Mouse (Mus musculus): ENCODE measurements around the gene Mlh3. TPM values are rescaled to one million over a fixed set of nuclear protein-coding genes. Genes with fewer than 3 reads are reported as not detected.

Mlh3 gene
- polyA plus RNA-seq, 1 experiment: not detected

GRCm38 (mm10) chr12:85257008-85257639 is 13.3 kb downstream of the Mlh3 start:
- 87% methylated on average over 7 of the region's 7 CpGs for WGBS
- no peak for TF ChIP-seq POLR2A (IDR thresholded peaks at IDR 0.05; ENCODE audit: insufficient read depth, low read depth, low read length)
- no peak for TF ChIP-seq CTCF (IDR thresholded peaks at IDR 0.05; ENCODE audit: insufficient read depth, low read depth, low read length)
- H3K27ac ChIP-seq (ENCODE audit: insufficient read depth, low read depth, low read length): no peak overlapping the region

DNA sequence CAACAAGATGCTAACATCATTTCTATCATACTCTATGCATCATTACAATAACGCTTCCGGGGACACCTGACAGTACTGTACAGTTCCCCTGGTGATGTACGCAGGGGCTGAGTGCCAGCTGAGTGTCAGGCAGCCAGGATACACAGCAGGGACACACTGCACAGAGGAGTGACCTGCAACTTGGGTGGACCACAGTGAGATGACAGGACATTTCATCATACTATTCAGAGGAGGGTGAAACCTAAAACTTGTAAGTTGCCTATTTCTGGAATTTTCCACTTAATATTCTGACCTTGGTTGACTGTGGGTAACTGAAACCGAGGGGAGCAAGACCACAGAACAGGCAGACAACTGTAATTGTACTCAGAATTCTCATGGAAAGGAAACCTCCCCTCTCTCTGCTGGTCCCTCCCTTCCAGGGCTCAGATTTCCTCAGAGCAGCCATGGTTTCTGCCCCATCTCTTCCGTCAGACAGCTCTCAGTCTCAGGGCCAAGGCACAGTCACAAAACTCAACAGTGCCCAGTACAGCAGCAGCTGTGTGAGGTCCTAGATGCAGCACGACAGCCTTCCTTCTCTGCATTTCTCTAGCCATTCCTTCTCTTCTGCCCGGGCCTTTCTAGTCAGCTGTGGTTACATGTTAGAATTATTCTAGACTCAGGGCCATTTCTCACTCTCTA is 14.2 kb downstream of the Mlh3 start:
- Histone ChIP-seq H3K4me3 (ENCODE audit: insufficient read depth, low read depth, low read length) (no peak overlapping the region), H3K4me1 (ENCODE audit: control insufficient read depth, insufficient read depth, low read length) (no peaks in the 10 kb centered on the region), H3K27ac (ENCODE audit: insufficient read depth, low read depth, low read length) (no peak overlapping the region)
- TF ChIP-seq CTCF (IDR thresholded peaks at IDR 0.05; ENCODE audit: insufficient read depth, low read depth, low read length) (no peak), POLR2A (IDR thresholded peaks at IDR 0.05; ENCODE audit: insufficient read depth, low read depth, low read length) (no peak)
- WGBS: 81% methylated on average over 7 of the region's 7 CpGs

More at GRCm38 (mm10) chr12:85257008-85257639, 13.3 kb downstream of the Mlh3 start:
- H3K4me3 ChIP-seq (ENCODE audit: insufficient read depth, low read depth, low read length): no peak overlapping the region
- H3K4me1 ChIP-seq (ENCODE audit: control insufficient read depth, insufficient read depth, low read length): no peaks in the 10 kb centered on the region

- Histone ChIP-seq H3K27ac (ENCODE audit: insufficient read depth, low read depth, low read length) (no peak overlapping the region), H3K4me3 (ENCODE audit: insufficient read depth, low read depth, low read length) (no peak overlapping the region), H3K4me1 (ENCODE audit: control insufficient read depth, insufficient read depth, low read length) (no peaks in the 10 kb centered on the region)
- TF ChIP-seq CTCF (IDR thresholded peaks at IDR 0.05; ENCODE audit: insufficient read depth, low read depth, low read length) (no peak), POLR2A (IDR thresholded peaks at IDR 0.05; ENCODE audit: insufficient read depth, low read depth, low read length) (no peak)
- 88% methylated on average over 3 of the region's 3 CpGs for WGBS
Observed at GRCm38 (mm10) chr12:85252083-85252482, 18.3 kb downstream of the Mlh3 start.

DNA sequence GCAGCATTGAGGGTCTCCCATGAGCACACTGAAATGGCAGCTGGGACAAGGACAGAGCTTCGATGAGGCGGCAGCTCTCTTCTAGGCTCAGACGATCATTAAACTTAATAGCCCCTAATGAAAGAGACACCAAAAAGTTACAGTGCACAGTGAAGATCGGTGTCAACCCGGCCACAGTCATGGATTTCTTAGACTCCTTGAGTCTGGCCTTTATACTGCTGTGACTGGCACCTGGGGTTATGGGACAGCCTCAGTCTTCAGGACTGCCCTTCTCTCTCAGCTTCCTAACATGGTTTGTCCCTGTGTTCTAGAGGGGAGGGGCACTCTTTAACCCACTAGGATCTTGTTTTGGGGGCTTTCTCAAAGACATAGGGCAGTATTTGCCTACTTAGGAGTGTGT is 32.8 kb downstream of the Mlh3 start:
- Histone ChIP-seq H3K4me1 (ENCODE audit: control insufficient read depth, insufficient read depth, low read length) (no peaks in the 10 kb centered on the region), H3K4me3 (ENCODE audit: insufficient read depth, low read depth, low read length) (no peak overlapping the region), H3K27ac (ENCODE audit: insufficient read depth, low read depth, low read length) (no peak overlapping the region)
- TF ChIP-seq CTCF (IDR thresholded peaks at IDR 0.05; ENCODE audit: insufficient read depth, low read depth, low read length) (no peak), POLR2A (IDR thresholded peaks at IDR 0.05; ENCODE audit: insufficient read depth, low read depth, low read length) (no peak)
- 89% methylated on average over 5 of the region's 5 CpGs for WGBS

- WGBS: 59% methylated on average over 21 of the region's 21 CpGs
Observed at GRCm38 (mm10) chr12:85233376-85234358, 36.7 kb downstream of the Mlh3 start.

DNA sequence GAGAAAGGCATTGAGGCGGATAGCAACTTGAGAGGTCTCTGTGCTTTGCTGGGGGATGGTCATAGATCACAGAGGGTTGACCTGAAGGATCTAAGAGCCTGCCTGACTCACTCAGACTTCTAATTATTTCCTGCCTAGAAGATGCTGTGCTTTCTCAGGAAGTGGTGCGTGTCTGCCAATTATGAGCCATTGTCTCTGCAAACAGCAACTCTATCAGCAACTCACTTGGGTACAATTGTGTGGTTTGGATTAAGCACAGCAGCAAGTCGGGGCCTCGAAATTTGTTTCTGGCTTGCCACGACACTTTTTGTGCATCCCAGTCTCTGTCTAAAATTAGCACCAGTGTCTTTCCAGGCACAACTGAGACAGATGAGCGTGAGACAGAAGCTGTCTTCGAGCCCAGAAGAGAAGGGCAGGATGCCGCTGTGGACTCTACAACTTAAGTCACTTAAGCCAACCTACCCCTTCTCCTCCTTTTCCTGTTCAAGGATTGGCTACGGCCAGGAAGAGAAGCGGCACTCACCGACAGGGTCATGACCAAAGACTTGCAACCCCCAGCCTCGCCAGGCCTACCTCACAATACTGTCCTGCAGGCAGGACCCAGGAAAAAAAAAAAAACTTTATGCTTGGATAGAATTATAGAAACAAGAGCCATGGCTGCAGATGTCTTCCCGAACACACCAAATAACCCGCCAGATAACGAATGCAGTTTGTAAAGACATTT is 42.4 kb downstream of the Mlh3 start:
- H3K4me1 ChIP-seq (ENCODE audit: control insufficient read depth, insufficient read depth, low read length): peaks cover 8% of the 10 kb centered on the region
- WGBS: 47% methylated on average over 15 of the region's 15 CpGs
- TF ChIP-seq POLR2A (IDR thresholded peaks at IDR 0.05; ENCODE audit: insufficient read depth, low read depth, low read length) (no peak), CTCF (IDR thresholded peaks at IDR 0.05; ENCODE audit: insufficient read depth, low read depth, low read length) (no peak)
- H3K4me3 ChIP-seq (ENCODE audit: insufficient read depth, low read depth, low read length): no peak overlapping the region
- H3K27ac ChIP-seq (ENCODE audit: insufficient read depth, low read depth, low read length): peak overlapping the region; percentile 14; the same call in 1 of the 2 replicates

More at GRCm38 (mm10) chr12:85233376-85234358, 36.7 kb downstream of the Mlh3 start:
- no peak overlapping the region for H3K4me3 ChIP-seq (ENCODE audit: insufficient read depth, low read depth, low read length)
- TF ChIP-seq POLR2A (IDR thresholded peaks at IDR 0.05; ENCODE audit: insufficient read depth, low read depth, low read length) (no peak), CTCF (IDR thresholded peaks at IDR 0.05; ENCODE audit: insufficient read depth, low read depth, low read length) (no peak)
- no peaks in the 10 kb centered on the region for H3K4me1 ChIP-seq (ENCODE audit: control insufficient read depth, insufficient read depth, low read length)
- H3K27ac ChIP-seq (ENCODE audit: insufficient read depth, low read depth, low read length): no peak overlapping the region

- H3K4me3 ChIP-seq (ENCODE audit: insufficient read depth, low read depth, low read length): no peak overlapping the region
- no peak overlapping the region for H3K27ac ChIP-seq (ENCODE audit: insufficient read depth, low read depth, low read length)
- peaks cover 8% of the 10 kb centered on the region for H3K4me1 ChIP-seq (ENCODE audit: control insufficient read depth, insufficient read depth, low read length)
- WGBS: 59% methylated on average over 7 of the region's 7 CpGs
- TF ChIP-seq POLR2A (IDR thresholded peaks at IDR 0.05; ENCODE audit: insufficient read depth, low read depth, low read length): no peak
- TF ChIP-seq CTCF (IDR thresholded peaks at IDR 0.05; ENCODE audit: insufficient read depth, low read depth, low read length): no peak
Observed at GRCm38 (mm10) chr12:85227227-85227626, 43.2 kb downstream of the Mlh3 start.

GRCm38 (mm10) chr12:85219905-85220290 is 50.5 kb downstream of the Mlh3 start:
- Histone ChIP-seq H3K4me3 (ENCODE audit: insufficient read depth, low read depth, low read length) (peak overlapping the region; percentile 94), H3K27ac (ENCODE audit: insufficient read depth, low read depth, low read length) (no peak overlapping the region; the same call in 1 of the 2 replicates), H3K4me1 (ENCODE audit: control insufficient read depth, insufficient read depth, low read length) (peaks cover 6% of the 10 kb centered on the region)
- TF ChIP-seq CTCF (IDR thresholded peaks at IDR 0.05; ENCODE audit: insufficient read depth, low read depth, low read length): no peak
- TF ChIP-seq POLR2A (IDR thresholded peaks at IDR 0.05; ENCODE audit: insufficient read depth, low read depth, low read length): no peak
- 2% methylated on average over 12 of the region's 12 CpGs for WGBS

Measured in olfactory bulb, adult 2 months (tissue).